Mouse (Mus musculus): ENCODE data around the gene Erbin. TPM values are rescaled to one million over a fixed set of nuclear protein-coding genes. Genes with fewer than 3 reads are reported as not detected.
A peak's percentile ranks its signal among the peaks of the same experiment; 100 is the strongest.

Gene Erbin
- polyA plus RNA-seq, 3 experiments from 2014 or later: 34.4 to 45.8 (median 43.1) TPM

DNA sequence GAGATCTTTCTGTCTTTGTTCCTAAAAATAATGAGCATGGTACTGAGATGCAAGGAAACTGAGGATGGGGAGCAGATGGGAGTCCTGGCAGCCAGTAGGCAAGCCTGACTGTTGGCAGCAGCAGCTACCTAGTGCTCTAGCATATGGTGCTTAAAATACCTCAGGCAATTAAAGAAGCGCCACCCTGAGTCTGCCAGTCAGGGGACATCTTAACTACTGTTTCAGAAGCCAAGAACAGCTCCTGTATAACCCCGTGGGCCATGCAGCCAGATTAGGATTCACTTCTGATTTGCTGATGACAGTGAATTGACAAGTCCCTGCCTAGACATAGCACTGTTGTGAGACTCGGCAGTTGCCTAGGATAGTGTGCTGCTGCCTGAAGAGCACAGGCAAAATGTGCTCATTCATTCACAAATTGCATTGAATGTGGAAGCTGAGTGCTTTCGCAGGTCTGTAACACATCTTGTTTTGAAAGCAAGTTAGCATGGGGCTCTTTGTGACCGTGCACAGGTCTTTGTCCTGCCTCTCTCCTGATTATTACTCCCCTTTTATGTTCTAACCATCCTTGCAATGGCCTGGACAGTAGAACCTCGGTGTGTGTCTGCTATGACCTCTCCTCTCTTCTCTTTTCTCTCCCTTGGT, 114.0 kb downstream of the Erbin start:
- ATAC-seq: no peak

DNA sequence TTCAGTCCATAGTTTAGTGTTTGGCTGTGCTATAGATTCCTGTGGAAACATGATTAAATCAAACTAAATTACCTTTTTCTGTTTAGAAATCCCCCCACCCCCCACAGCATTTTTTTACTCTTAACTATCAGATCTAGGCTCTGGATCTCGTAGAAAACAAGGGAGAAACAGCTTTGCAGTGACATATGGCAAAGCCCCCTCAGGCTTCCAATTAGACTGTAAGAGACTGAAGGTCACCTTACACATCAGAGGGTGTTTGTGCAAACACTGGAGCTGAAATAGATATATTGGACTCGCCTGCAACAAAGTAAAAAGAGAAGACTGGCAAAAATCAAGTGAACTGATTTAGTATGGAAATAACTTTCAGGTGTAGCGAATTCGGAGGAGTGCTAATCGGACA, 116.6 kb downstream of the Erbin start:
- ATAC-seq: no peak

DNA sequence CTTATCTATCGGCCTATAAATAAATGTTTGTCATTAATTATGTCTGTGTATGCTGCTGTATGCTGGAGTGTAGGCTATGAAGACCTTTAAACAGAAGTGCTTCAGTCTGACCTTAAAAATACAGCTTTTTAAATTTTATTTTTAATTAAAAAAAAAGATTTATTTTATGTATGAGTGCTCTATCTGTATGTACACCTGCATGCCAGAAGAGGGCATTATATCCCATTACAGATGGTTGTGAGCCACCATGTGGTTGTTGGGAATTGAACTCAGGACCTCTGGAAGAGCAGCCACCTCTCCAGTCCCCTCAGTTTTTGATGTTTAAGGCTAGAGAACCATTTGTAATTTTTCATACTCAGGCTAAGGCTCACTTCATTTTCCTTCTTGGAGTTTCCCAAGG, 119.3 kb downstream of the Erbin start:
- ATAC-seq: no peak

DNA sequence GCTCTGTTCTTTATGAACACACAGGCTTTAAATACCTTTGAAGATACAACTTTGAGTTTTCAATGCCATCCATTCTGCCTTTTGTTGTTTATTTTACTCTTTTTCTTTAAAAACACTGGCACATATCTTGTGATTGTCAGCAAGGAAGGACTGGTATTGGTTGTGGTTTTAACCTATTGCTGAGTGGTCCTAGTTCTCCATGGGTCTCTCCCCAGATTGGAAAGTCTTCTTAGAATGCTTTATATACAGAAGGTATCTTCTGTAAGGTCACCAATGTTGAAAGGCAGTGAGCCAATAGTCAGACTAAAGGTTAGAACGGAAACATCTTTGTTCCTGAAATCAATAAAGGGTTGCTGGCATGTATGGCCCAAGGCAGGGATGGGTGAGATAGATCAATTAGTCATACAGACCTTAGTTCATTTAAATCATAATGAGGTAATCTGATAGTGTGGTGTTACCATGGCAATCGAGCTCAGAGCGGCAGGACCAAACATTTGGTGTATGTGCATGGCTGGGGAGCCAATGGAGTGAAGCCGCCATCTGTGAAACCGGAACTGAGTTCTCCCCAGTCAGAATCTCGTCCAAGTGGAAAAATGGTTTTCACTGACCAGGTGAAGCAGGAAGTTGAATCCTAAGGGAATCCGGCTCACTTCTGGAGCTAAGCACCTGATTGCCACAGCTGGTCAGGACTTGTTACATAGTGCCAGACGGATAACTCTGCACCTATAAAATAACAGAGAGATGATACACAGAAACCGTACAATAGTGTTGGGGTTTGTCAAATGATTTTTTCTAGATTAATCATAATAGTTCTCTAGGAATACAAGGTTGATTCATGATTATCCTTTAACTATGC, 125.4 kb downstream of the Erbin start:
- no peak for ATAC-seq

DNA sequence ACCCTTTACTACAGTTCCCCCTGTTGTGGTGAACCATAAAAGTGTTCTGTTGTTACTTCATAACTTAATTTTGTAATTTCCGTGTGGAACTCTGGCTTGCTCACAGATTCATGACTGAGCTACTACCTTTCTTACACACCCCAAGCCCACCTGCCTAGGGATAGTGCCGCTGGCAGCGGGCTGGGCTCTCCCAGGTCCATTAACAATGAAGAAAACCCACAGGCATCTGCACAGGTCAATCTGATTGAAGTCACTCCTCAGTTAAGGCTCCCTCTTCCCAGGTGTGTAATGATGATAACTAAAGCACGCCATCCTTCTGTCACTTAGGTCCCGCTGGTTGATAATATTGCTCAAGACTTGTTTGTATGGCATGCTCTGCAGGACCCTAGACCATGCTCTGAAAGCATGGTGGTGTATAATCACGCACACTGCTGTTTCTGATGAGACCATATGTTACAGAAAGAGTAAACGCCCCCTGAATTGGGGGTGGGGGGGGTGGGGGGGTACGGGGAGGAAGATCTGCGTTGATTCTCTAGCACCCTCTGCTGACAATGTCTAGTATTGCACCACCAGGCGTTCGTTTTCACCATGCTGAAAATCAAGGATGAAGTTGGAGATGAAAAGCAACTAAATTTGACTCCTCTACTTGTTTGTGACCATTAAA, 140.3 kb downstream of the Erbin start:
- peak; percentile 38 for ATAC-seq

DNA sequence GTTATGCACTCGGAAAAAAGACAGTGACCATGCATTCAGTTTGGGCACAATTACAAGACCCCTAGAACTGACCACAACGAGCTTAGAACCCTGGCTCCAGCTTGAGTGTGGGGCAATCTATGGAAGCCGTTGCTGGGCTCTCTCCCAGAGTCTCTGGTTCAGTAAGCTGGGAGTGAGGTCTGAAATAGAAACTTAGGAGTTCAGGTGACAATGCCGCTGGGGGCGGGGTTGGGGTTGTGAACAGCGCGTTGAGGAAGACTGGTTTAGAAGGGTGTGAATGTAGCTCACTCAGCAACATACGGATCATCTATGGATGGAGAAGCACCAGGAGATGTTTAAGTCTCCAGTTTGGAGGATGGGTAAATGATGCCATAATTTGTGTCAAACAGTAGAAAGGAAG, 143.2 kb downstream of the Erbin start:
- no peak for ATAC-seq

- ATAC-seq: peak; percentile 78
These were observed 146.1 kb downstream of the Erbin start, which contains the start of gene Srek1 for GRCm38 (mm10) chr13:103774119-103774757. Gene Srek1, minus strand, starts transcription at chr13:103774608.

DNA sequence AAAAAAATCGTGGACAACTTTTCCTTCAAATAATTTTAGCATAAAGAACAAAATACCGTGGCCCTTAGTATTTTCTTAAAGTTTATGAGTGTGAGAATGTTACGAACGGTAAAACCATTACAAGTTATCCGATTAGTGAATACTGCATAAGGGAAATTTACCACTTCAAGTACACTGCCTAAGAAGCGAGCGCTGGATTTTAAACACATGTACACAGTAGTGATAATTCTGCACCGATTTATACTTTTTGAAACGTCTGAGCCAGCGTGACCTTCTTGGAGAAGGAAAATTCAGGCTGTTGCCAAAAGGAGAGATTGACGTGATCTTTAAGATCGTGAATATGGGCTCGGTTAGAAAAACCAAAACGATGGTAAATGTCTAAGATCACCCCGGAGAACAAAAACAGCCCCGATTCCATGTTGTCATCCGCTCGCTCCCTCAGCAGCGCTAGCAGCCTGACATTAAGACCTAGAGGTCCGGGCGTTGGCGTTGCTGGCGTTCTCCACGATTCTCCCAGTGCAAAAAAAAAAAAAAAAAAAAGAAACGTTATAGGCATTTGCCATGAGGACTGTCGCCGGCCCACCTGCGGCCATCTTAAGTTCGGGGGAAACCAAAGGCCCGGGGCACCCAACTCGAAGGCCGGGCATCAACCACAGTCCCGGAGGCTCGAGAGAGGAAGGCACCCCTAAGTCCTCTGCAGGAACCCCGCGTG, 146.8 kb downstream of the Erbin start:
- ATAC-seq: peak; percentile 58

DNA sequence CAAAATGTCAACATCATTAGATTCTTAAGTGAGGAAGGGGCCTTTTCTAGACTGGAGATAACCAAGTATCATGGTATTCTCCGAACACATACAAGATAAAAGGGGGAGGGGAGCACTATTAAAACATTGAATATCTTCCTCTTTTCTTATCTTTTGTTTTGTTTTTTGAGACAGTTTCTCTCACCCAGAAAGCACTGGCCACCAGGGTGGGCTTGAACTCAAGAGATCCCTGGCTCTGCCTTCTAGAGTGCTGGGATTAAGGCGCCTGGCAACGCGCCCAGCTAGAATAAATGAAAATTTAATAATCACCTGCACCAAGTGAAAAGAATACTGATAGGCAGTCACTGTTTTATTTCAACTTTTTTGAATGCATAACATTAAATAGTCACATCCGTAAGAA, 147.4 kb downstream of the Erbin start:
- ATAC-seq: no peak

DNA sequence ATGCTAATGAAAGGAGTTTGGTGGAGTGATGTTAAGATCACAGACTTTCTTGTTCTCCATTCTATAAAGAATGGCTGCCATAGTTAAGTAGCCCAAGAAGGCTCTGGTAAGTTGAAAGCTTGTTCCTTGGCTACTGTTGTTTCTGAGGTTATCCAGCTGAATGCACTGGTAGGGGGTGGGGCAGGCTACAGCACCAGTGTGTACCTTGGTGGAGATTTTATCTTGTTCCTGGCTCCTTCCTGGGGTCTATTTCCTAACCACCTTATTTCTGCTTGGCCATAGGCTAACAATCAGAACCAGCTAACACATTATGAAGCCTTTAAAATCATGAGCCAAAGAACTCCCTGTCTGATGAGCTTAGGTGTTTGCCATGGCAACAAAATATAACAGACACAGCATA, 149.5 kb downstream of the Erbin start:
- no peak for ATAC-seq

Other genes with a start within 250 kb of the Erbin start
- 10 to 100 TPM; 71.5 to 97.2 (median 73.5) TPM for gene Srek1, start 145.9 kb downstream of the Erbin start, polyA plus RNA-seq (2017; shearing (Covaris generic))
- 10 to 100 TPM in 1 of 3 experiments, 1 to 10 TPM in 2; 5.3 to 10.1 (median 8.7) TPM for gene Nln, start 189.1 kb upstream of the Erbin start, polyA plus RNA-seq (2017; shearing (Covaris generic))
- under 1 TPM; 0.30 to 0.43 (median 0.36) TPM for gene Sgtb, start 189.2 kb upstream of the Erbin start, polyA plus RNA-seq (2017; shearing (Covaris generic))